Mouse (Mus musculus): Measurements from ENCODE around the gene Gm10318. TPM values are rescaled to one million over a fixed set of nuclear protein-coding genes. Genes with fewer than 3 reads are reported as not detected.
A peak's percentile ranks its signal among the peaks of the same experiment; 100 is the strongest.

Gm10318 gene
- polyA plus RNA-seq, 1 experiment from 2014 or later: not detected

DNA sequence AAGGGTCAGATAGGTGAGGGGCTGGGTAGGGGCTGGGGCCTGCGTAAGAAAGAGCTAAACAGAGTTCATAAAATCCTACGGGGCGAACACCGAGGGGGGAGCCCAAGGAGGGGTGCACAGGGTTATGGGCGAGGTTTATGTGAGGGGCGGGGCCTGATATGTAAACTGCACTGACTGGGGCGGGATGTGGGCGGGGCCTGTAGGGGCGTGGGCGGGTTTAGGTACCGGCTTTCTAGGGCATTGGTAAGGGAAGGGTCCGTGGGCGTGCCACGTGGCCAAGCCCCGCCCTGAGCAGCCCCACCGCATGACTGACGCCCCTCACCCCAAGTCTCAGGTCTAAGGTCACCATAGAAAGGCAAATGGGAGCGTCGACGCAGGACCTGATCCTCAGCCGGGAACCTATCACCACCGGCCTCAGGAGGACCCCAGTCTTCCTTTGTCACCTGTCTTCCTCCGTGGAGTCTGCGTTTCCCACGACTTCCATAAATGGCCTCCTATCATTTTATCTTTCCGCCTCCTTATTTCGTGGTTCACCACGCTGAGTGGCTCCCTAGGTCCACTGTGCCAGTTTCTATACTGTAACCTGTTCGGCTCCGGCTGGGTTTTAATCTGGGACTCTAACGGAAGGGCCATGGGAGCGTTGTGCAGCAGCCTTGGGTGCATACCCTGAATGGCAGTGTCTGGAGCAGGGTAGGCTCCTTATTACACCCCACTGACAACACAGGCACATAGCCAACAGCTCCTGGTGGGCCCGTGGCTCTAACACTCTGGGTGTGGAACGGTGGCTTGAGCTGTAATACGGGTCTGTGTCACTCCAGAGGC is 50.4 kb downstream of the Gm10318 start:
- no peaks in the 10 kb centered on the region for H3K27me3 ChIP-seq (ENCODE audit: insufficient read depth, low read length)
- peaks cover 4% of the 10 kb centered on the region; the same call in 1 of the 2 replicates for H3K9me3 ChIP-seq (ENCODE audit: low read length)
- ATAC-seq (ENCODE audit: low FRiP score, low TSS enrichment): peak; percentile 81
- H3K9ac ChIP-seq (replicated peaks; ENCODE audit: low read length): peak overlapping the region; percentile 71; the same call in 1 of the 2 replicates
- H3K36me3 ChIP-seq (ENCODE audit: insufficient read depth, low read length): no peaks in the 10 kb centered on the region
- no peak overlapping the region for H3K27ac ChIP-seq (ENCODE audit: low read length)
- 6% methylated on average over 35 of the region's 35 CpGs for WGBS
- peaks cover 17% of the 10 kb centered on the region; the same call in 1 of the 2 replicates for H3K4me1 ChIP-seq (ENCODE audit: insufficient read depth, low read length)
- H3K4me2 ChIP-seq (replicated peaks; ENCODE audit: low read depth, low read length): peak overlapping the region; percentile 90
- peak overlapping the region; percentile 74 for H3K4me3 ChIP-seq (ENCODE audit: low read length)

Other genes with a start within 250 kb of the Gm10318 start
- 365 and 369 TPM in 2 replicates for gene Sumo3, start 246.8 kb upstream of the Gm10318 start, polyA plus RNA-seq (2015; fragmentation: Nextera tagmentation; extraction: Ambion mirVana)
- 2.2 TPM in 1 of 2 replicates, not detected in the other for gene Gm49325, start 246.7 kb upstream of the Gm10318 start, polyA plus RNA-seq (2015; fragmentation: Nextera tagmentation; extraction: Ambion mirVana)
- 78.8 and 90.2 TPM in 2 replicates for gene Ube2g2, start 230.6 kb upstream of the Gm10318 start, polyA plus RNA-seq (2015; fragmentation: Nextera tagmentation; extraction: Ambion mirVana)
- gene Tspear, start 166.3 kb upstream of the Gm10318 start, polyA plus RNA-seq (2015; fragmentation: Nextera tagmentation; extraction: Ambion mirVana): 0.26 and 0.71 TPM in 2 replicates
- gene Gm19402, start 162.1 kb upstream of the Gm10318 start, polyA plus RNA-seq (2015; fragmentation: Nextera tagmentation; extraction: Ambion mirVana): not detected in 2 replicates
- gene Gm9508, start 155.6 kb upstream of the Gm10318 start, polyA plus RNA-seq (2015; fragmentation: Nextera tagmentation; extraction: Ambion mirVana): not detected in 2 replicates
- gene Gm10272, start 146.2 kb upstream of the Gm10318 start, polyA plus RNA-seq (2015; fragmentation: Nextera tagmentation; extraction: Ambion mirVana): not detected in 2 replicates
- gene Gm10024, start 141.4 kb upstream of the Gm10318 start, polyA plus RNA-seq (2015; fragmentation: Nextera tagmentation; extraction: Ambion mirVana): not detected in 2 replicates
- gene Gm10142, start 137.1 kb upstream of the Gm10318 start, polyA plus RNA-seq (2015; fragmentation: Nextera tagmentation; extraction: Ambion mirVana): not detected in 2 replicates
- not detected in 2 replicates for gene Krtap12-1, start 132.3 kb upstream of the Gm10318 start, polyA plus RNA-seq (2015; fragmentation: Nextera tagmentation; extraction: Ambion mirVana)
- gene Gm10100, start 126.4 kb upstream of the Gm10318 start, polyA plus RNA-seq (2015; fragmentation: Nextera tagmentation; extraction: Ambion mirVana): not detected in 2 replicates
- gene Gm18596, start 110.2 kb upstream of the Gm10318 start, polyA plus RNA-seq (2015; fragmentation: Nextera tagmentation; extraction: Ambion mirVana): not detected in 2 replicates
- gene Gm9736, start 101.5 kb upstream of the Gm10318 start, polyA plus RNA-seq (2015; fragmentation: Nextera tagmentation; extraction: Ambion mirVana): not detected in 2 replicates
- gene Gm3233, start 93.2 kb upstream of the Gm10318 start, polyA plus RNA-seq (2015; fragmentation: Nextera tagmentation; extraction: Ambion mirVana): not detected in 2 replicates
- gene Gm3238, start 81.5 kb upstream of the Gm10318 start, polyA plus RNA-seq (2015; fragmentation: Nextera tagmentation; extraction: Ambion mirVana): not detected in 2 replicates
- gene Gm7138, start 75.9 kb upstream of the Gm10318 start, polyA plus RNA-seq (2015; fragmentation: Nextera tagmentation; extraction: Ambion mirVana): not detected in 2 replicates
- not detected in 2 replicates for gene Gm3250, start 70.3 kb upstream of the Gm10318 start, polyA plus RNA-seq (2015; fragmentation: Nextera tagmentation; extraction: Ambion mirVana)
- not detected in 2 replicates for gene Gm7137, start 64.7 kb upstream of the Gm10318 start, polyA plus RNA-seq (2015; fragmentation: Nextera tagmentation; extraction: Ambion mirVana)
- not detected in 2 replicates for gene Gm9639, start 57.8 kb upstream of the Gm10318 start, polyA plus RNA-seq (2015; fragmentation: Nextera tagmentation; extraction: Ambion mirVana)
- not detected in 2 replicates for gene Gm19668, start 53.7 kb upstream of the Gm10318 start, polyA plus RNA-seq (2015; fragmentation: Nextera tagmentation; extraction: Ambion mirVana)
- not detected in 2 replicates for gene Gm9507, start 41.0 kb upstream of the Gm10318 start, polyA plus RNA-seq (2015; fragmentation: Nextera tagmentation; extraction: Ambion mirVana)
- gene Gm2696, start 38.2 kb upstream of the Gm10318 start, polyA plus RNA-seq (2015; fragmentation: Nextera tagmentation; extraction: Ambion mirVana): not detected in 2 replicates
- not detected in 2 replicates for gene Krtap10-4, start 25.8 kb upstream of the Gm10318 start, polyA plus RNA-seq (2015; fragmentation: Nextera tagmentation; extraction: Ambion mirVana)
- not detected in 2 replicates for gene Krtap10-10, start 16.9 kb upstream of the Gm10318 start, polyA plus RNA-seq (2015; fragmentation: Nextera tagmentation; extraction: Ambion mirVana)
- gene Gm36176, start 6.1 kb upstream of the Gm10318 start, polyA plus RNA-seq (2015; fragmentation: Nextera tagmentation; extraction: Ambion mirVana): not detected in 2 replicates
- gene Gm3285, start 9.1 kb downstream of the Gm10318 start, polyA plus RNA-seq (2015; fragmentation: Nextera tagmentation; extraction: Ambion mirVana): not detected in 2 replicates
- gene Lrrc3, start 49.7 kb downstream of the Gm10318 start, polyA plus RNA-seq (2015; fragmentation: Nextera tagmentation; extraction: Ambion mirVana): 4.6 and 4.9 TPM in 2 replicates
- 0.59 and 0.95 TPM in 2 replicates for gene Trpm2, start 117.7 kb downstream of the Gm10318 start, polyA plus RNA-seq (2015; fragmentation: Nextera tagmentation; extraction: Ambion mirVana)
- 33.9 and 34.2 TPM in 2 replicates for gene 1810043G02Rik, start 125.7 kb downstream of the Gm10318 start, polyA plus RNA-seq (2015; fragmentation: Nextera tagmentation; extraction: Ambion mirVana)
- 190 and 194 TPM in 2 replicates for gene Pfkl, start 157.2 kb downstream of the Gm10318 start, polyA plus RNA-seq (2015; fragmentation: Nextera tagmentation; extraction: Ambion mirVana)
- gene Dnmt3l, start 189.1 kb downstream of the Gm10318 start, polyA plus RNA-seq (2015; fragmentation: Nextera tagmentation; extraction: Ambion mirVana): 0.49 and 1.2 TPM in 2 replicates
- gene Aire, start 190.8 kb downstream of the Gm10318 start, polyA plus RNA-seq (2015; fragmentation: Nextera tagmentation; extraction: Ambion mirVana): 1.7 and 2.1 TPM in 2 replicates
- 8.5 and 9.5 TPM in 2 replicates for gene Icosl, start 216.4 kb downstream of the Gm10318 start, polyA plus RNA-seq (2015; fragmentation: Nextera tagmentation; extraction: Ambion mirVana)